Mouse (Mus musculus) c-Kit-positive CD71-positive TER-119-negative erythroid progenitor cells, embryonic 14.5 days (primary cell): Measurements from ENCODE around the gene Rfxank.
A peak's percentile ranks its signal among the peaks of the same experiment; 100 is the strongest.

ENCODE experiments used
- DNase-seq: peaks from one replicate; pipeline ENCODE4 v3.0.0-alpha.2; 2013; ENCODE audit warnings: low read depth

Rfxank gene

GRCm38 (mm10) chr8:70150158-70150557, 11.2 kb upstream of the Rfxank start:
- no peak for DNase-seq

GRCm38 (mm10) chr8:70147678-70148607, 9.0 kb upstream of the Rfxank start:
- DNase-seq = no peak

- DNase-seq = no peak
Measured at GRCm38 (mm10) chr8:70139981-70140380, 1.0 kb upstream of the Rfxank start.

GRCm38 (mm10) chr8:70137890-70138289, 1.1 kb downstream of the Rfxank start:
- DNase-seq = no peak

- DNase-seq = no peak
Measured at GRCm38 (mm10) chr8:70136591-70136990, 2.4 kb downstream of the Rfxank start.

- DNase-seq = no peak
Measured at GRCm38 (mm10) chr8:70134931-70135330, 4.0 kb downstream of the Rfxank start.

GRCm38 (mm10) chr8:70134086-70134485, 4.9 kb downstream of the Rfxank start:
- no peak for DNase-seq

- peak; percentile 84 for DNase-seq
Measured at GRCm38 (mm10) chr8:70131166-70131883, 7.6 kb downstream of the Rfxank start, which contains the start of gene Nr2c2ap. TSS of gene Nr2c2ap (plus strand) at chr8:70131333.

- DNase-seq = no peak
Measured at GRCm38 (mm10) chr8:70130066-70130465, 8.9 kb downstream of the Rfxank start.

GRCm38 (mm10) chr8:70129309-70129952, 9.5 kb downstream of the Rfxank start:
- no peak for DNase-seq

- no peak for DNase-seq
Measured at GRCm38 (mm10) chr8:70128435-70128834, 10.5 kb downstream of the Rfxank start.

GRCm38 (mm10) chr8:70124992-70125391, 14.0 kb downstream of the Rfxank start:
- DNase-seq = no peak

- no peak for DNase-seq
Measured at GRCm38 (mm10) chr8:70122863-70123262, 16.1 kb downstream of the Rfxank start.

- DNase-seq = no peak
Measured at GRCm38 (mm10) chr8:70120667-70121066, 18.3 kb downstream of the Rfxank start, which contains the start of gene Ncan. TSS of gene Ncan (minus strand) at chr8:70120873.

- DNase-seq = no peak
Measured at GRCm38 (mm10) chr8:70118726-70119700, 19.9 kb downstream of the Rfxank start.

GRCm38 (mm10) chr8:70117611-70118010, 21.3 kb downstream of the Rfxank start:
- peak; percentile 72 for DNase-seq

GRCm38 (mm10) chr8:70114892-70115291, 24.1 kb downstream of the Rfxank start:
- DNase-seq = no peak

- no peak for DNase-seq
Measured at GRCm38 (mm10) chr8:70114488-70114887, 24.5 kb downstream of the Rfxank start.

GRCm38 (mm10) chr8:70112401-70113016, 26.4 kb downstream of the Rfxank start:
- no peak for DNase-seq

- DNase-seq = no peak
Measured at GRCm38 (mm10) chr8:70111192-70111795, 27.7 kb downstream of the Rfxank start.
